Mouse (Mus musculus): Measurements from ENCODE around the gene Hpn. TPM values are rescaled to one million over a fixed set of nuclear protein-coding genes. Genes with fewer than 3 reads are reported as not detected.

The Hpn gene
- total RNA-seq (2014; fragmentation: Nextera tagmentation) = not detected in 2 replicates
- total RNA-seq (2017) = 0.87 TPM in 1 of 2 replicates, not detected in the other
- not detected in 2 replicates for polyA plus RNA-seq (2012)

- Histone ChIP-seq H3K9me3 (replicated peaks) (peaks cover 56% of the 10 kb centered on the region), H3K4me3 (ENCODE audit: low read depth, low read length) (no peak within 1 kb of the TSS), H3K4me1 (ENCODE audit: insufficient read depth, low read depth, low read length) (no peaks in the 10 kb centered on the region), H3K27me3 (ENCODE audit: insufficient read depth, low read length) (no peaks in the 10 kb centered on the region; the same call in 1 of the 2 replicates), H3K36me3 (replicated peaks) (no peaks in the 10 kb centered on the region)
- DNase-seq (ENCODE audit: low spot score) (no peak), ATAC-seq (ENCODE audit: extremely low read depth, insufficient number of reproducible peaks, low FRiP score, poor library complexity, severe bottlenecking) (no peak)
- TF ChIP-seq TAL1 (conservative IDR thresholded peaks at IDR 0.05; ENCODE audit: low read depth, low read length) = no peak
- TF ChIP-seq GATA2 (IDR thresholded peaks at IDR 0.05; ENCODE audit: borderline replicate concordance, low read depth, low read length) = no peak
- no peak for TF ChIP-seq GATA1 (IDR thresholded peaks at IDR 0.05; ENCODE audit: borderline replicate concordance, low read length)
- no peak for TF ChIP-seq POLR2AphosphoS5 (IDR thresholded peaks at IDR 0.05; ENCODE audit: insufficient replicate concordance, low read depth, low read length)
- no peak for TF ChIP-seq CTCF (IDR thresholded peaks at IDR 0.05; ENCODE audit: low read depth, low read length)
These were observed at the start of gene Hpn for GRCm38 (mm10) chr7:31115182-31115581. Gene Hpn (minus strand): TSS chr7:31115290.

DNA sequence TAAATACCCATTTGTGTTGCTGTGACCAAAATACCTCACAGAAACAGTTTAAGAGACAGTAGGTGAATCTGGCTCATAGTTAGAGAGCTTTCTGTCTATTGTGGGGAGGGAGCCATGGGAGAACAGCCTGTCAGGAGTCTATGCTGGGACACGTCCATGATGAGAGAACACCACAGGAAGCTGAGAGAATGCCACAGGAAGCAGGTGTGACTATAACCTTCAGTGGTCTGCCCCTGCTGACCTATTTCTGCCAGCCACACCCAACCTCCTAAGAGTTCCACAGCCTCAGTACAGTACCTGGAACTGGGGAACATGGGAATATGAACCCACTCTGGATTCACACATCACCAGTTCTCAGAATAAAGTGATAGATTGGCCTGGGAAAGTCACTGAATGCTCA is 49.7 kb upstream of the Hpn start:
- Histone ChIP-seq H3K9me3 (replicated peaks) (peaks cover 4% of the 10 kb centered on the region), H3K4me3 (ENCODE audit: low read depth, low read length) (no peak overlapping the region), H3K27me3 (ENCODE audit: insufficient read depth, low read length) (no peaks in the 10 kb centered on the region), H3K4me1 (ENCODE audit: insufficient read depth, low read depth, low read length) (peaks cover 29% of the 10 kb centered on the region), H3K36me3 (replicated peaks) (no peaks in the 10 kb centered on the region)
- ATAC-seq (ENCODE audit: extremely low read depth, insufficient number of reproducible peaks, low FRiP score, poor library complexity, severe bottlenecking) (no peak), DNase-seq (ENCODE audit: low spot score) (no peak)
- TF ChIP-seq GATA1 (IDR thresholded peaks at IDR 0.05; ENCODE audit: borderline replicate concordance, low read length) (no peak), POLR2AphosphoS5 (IDR thresholded peaks at IDR 0.05; ENCODE audit: insufficient replicate concordance, low read depth, low read length) (no peak), GATA2 (IDR thresholded peaks at IDR 0.05; ENCODE audit: borderline replicate concordance, low read depth, low read length) (no peak), CTCF (IDR thresholded peaks at IDR 0.05; ENCODE audit: low read depth, low read length) (no peak), TAL1 (conservative IDR thresholded peaks at IDR 0.05; ENCODE audit: low read depth, low read length) (no peak)

DNA sequence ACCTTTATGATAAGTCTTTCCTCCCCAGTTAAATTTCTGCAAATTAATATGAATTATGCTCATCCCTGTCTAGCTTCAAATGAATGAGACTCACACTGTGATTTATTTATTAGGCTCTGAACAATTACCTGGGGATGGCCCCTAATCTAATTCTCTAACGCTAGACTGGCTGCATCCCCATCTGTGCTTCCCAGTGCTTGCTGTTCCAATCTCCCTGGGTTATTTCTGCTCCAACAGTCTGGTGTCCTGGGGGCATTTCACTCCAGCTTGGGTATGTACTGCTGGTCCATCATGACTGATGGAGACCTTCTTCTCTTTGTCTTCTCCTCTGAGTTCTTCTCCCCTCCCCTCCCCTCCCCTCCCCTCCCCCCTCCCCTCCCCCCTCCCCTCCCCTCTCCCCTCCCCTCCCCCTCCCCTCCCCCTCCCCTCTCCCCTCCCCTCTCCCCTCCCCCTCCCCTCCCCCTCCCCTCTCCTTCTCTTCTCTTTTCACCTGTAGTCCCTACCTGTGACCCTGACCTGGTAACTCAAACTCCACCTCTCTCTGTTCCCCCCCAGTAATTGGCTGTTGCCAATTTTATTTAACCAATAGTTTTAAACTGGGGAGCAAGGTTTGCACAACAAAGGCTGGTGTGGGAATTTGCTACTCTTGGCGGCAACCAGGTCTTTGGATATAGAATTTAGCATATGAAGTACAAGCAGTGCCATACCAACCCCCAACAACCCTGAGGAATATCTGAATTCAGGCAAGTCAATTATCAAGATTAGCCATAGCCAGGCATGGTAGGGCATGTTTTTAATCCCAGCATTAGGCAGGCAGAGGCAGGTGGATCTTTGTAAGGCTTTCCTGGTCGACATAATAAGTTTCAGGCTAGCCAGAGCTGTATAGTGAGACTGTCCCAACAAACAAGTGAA is 48.8 kb upstream of the Hpn start:
- Histone ChIP-seq H3K36me3 (replicated peaks) (no peaks in the 10 kb centered on the region), H3K9me3 (replicated peaks) (peaks cover 4% of the 10 kb centered on the region), H3K27me3 (ENCODE audit: insufficient read depth, low read length) (no peaks in the 10 kb centered on the region), H3K4me3 (ENCODE audit: low read depth, low read length) (no peak overlapping the region), H3K4me1 (ENCODE audit: insufficient read depth, low read depth, low read length) (peaks cover 33% of the 10 kb centered on the region)
- no peak for DNase-seq (ENCODE audit: low spot score)
- no peak for ATAC-seq (ENCODE audit: extremely low read depth, insufficient number of reproducible peaks, low FRiP score, poor library complexity, severe bottlenecking)
- TF ChIP-seq CTCF (IDR thresholded peaks at IDR 0.05; ENCODE audit: low read depth, low read length) (no peak), TAL1 (conservative IDR thresholded peaks at IDR 0.05; ENCODE audit: low read depth, low read length) (no peak), GATA1 (IDR thresholded peaks at IDR 0.05; ENCODE audit: borderline replicate concordance, low read length) (no peak), POLR2AphosphoS5 (IDR thresholded peaks at IDR 0.05; ENCODE audit: insufficient replicate concordance, low read depth, low read length) (no peak), GATA2 (IDR thresholded peaks at IDR 0.05; ENCODE audit: borderline replicate concordance, low read depth, low read length) (no peak)

DNA sequence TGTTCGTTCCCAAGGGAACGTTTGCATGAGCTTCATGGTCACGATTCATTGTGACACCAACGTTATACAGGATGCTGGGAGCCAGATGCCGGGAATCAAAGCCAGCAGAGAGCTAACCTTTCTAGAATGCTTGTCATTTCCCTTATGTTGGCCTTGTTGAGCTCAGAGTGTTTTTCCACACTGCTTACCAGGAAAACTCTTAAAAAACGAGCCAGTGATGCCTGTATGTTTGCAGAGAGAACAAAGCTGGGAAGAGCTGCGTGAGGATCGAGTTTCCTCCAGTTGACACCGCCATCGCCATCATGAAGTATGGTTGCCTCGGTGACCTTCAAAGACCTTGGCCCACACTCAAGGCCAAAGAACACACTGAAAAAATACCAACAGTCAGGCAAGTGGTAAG is 47.2 kb upstream of the Hpn start:
- no peak for ATAC-seq (ENCODE audit: extremely low read depth, insufficient number of reproducible peaks, low FRiP score, poor library complexity, severe bottlenecking)

DNA sequence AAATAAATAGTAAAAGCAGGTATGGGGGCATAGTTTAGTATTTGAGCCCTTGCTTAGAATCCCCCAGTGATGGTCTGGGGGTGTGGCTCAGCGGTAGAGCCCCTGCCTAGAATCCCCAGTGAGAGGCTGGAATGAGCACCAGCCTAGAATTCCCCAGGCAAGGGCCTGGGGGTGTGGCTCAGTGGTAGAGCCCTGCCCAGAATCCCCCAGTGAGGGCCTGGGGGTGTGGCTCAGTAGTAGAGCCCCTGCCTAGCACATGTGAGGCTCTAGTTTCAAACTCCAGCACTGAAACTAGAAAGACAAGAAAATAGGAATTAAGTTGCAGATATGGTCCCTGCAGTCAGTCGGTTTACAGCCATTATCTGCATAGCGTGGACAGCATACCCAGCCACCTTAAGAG is 46.7 kb upstream of the Hpn start:
- TF ChIP-seq POLR2AphosphoS5 (IDR thresholded peaks at IDR 0.05; ENCODE audit: insufficient replicate concordance, low read depth, low read length) (no peak), GATA1 (IDR thresholded peaks at IDR 0.05; ENCODE audit: borderline replicate concordance, low read length) (no peak), GATA2 (IDR thresholded peaks at IDR 0.05; ENCODE audit: borderline replicate concordance, low read depth, low read length) (no peak), TAL1 (conservative IDR thresholded peaks at IDR 0.05; ENCODE audit: low read depth, low read length) (no peak), CTCF (IDR thresholded peaks at IDR 0.05; ENCODE audit: low read depth, low read length) (no peak)
- ATAC-seq (ENCODE audit: extremely low read depth, insufficient number of reproducible peaks, low FRiP score, poor library complexity, severe bottlenecking) (no peak), DNase-seq (ENCODE audit: low spot score) (no peak)
- Histone ChIP-seq H3K27me3 (ENCODE audit: insufficient read depth, low read length) (no peaks in the 10 kb centered on the region), H3K9me3 (replicated peaks) (peaks cover 4% of the 10 kb centered on the region), H3K4me3 (ENCODE audit: low read depth, low read length) (no peak overlapping the region), H3K36me3 (replicated peaks) (no peaks in the 10 kb centered on the region), H3K4me1 (ENCODE audit: insufficient read depth, low read depth, low read length) (peaks cover 38% of the 10 kb centered on the region)

More for the DNA sequence above, 47.2 kb upstream of the Hpn start:
- H3K27me3 ChIP-seq (ENCODE audit: insufficient read depth, low read length) = no peaks in the 10 kb centered on the region
- peaks cover 4% of the 10 kb centered on the region for H3K9me3 ChIP-seq (replicated peaks)
- no peak for TF ChIP-seq CTCF (IDR thresholded peaks at IDR 0.05; ENCODE audit: low read depth, low read length)
- no peak for TF ChIP-seq GATA2 (IDR thresholded peaks at IDR 0.05; ENCODE audit: borderline replicate concordance, low read depth, low read length)
- no peak for TF ChIP-seq TAL1 (conservative IDR thresholded peaks at IDR 0.05; ENCODE audit: low read depth, low read length)
- TF ChIP-seq POLR2AphosphoS5 (IDR thresholded peaks at IDR 0.05; ENCODE audit: insufficient replicate concordance, low read depth, low read length) = no peak
- no peak for TF ChIP-seq GATA1 (IDR thresholded peaks at IDR 0.05; ENCODE audit: borderline replicate concordance, low read length)
- H3K36me3 ChIP-seq (replicated peaks) = no peaks in the 10 kb centered on the region
- peaks cover 37% of the 10 kb centered on the region for H3K4me1 ChIP-seq (ENCODE audit: insufficient read depth, low read depth, low read length)
- no peak overlapping the region for H3K4me3 ChIP-seq (ENCODE audit: low read depth, low read length)
- no peak for DNase-seq (ENCODE audit: low spot score)

- Histone ChIP-seq H3K4me3 (ENCODE audit: low read depth, low read length) (no peak overlapping the region; the same call in 1 of the 2 replicates), H3K9me3 (replicated peaks) (peaks cover 7% of the 10 kb centered on the region), H3K4me1 (ENCODE audit: insufficient read depth, low read depth, low read length) (peaks cover 44% of the 10 kb centered on the region), H3K36me3 (replicated peaks) (no peaks in the 10 kb centered on the region), H3K27me3 (ENCODE audit: insufficient read depth, low read length) (no peaks in the 10 kb centered on the region)
- TF ChIP-seq POLR2AphosphoS5 (IDR thresholded peaks at IDR 0.05; ENCODE audit: insufficient replicate concordance, low read depth, low read length) = no peak
- no peak for TF ChIP-seq GATA2 (IDR thresholded peaks at IDR 0.05; ENCODE audit: borderline replicate concordance, low read depth, low read length)
- no peak for TF ChIP-seq TAL1 (conservative IDR thresholded peaks at IDR 0.05; ENCODE audit: low read depth, low read length)
- no peak for TF ChIP-seq GATA1 (IDR thresholded peaks at IDR 0.05; ENCODE audit: borderline replicate concordance, low read length)
- no peak for TF ChIP-seq CTCF (IDR thresholded peaks at IDR 0.05; ENCODE audit: low read depth, low read length)
- ATAC-seq (ENCODE audit: extremely low read depth, insufficient number of reproducible peaks, low FRiP score, poor library complexity, severe bottlenecking) = no peak
- DNase-seq (ENCODE audit: low spot score) = no peak
These were observed 46.2 kb upstream of the Hpn start for GRCm38 (mm10) chr7:31161246-31161645.

Data from G1E (cell line).